Mouse (Mus musculus) bone marrow macrophage, adult 2 months (primary cell): Measurements from ENCODE around the gene Fgr.

Experiments
- CTCF ChIP-seq: IDR thresholded peaks from 2 replicates; pipeline ENCODE4 v1.5.1; 2012; ENCODE audit warnings: low read depth, mild to moderate bottlenecking, low read length, moderate library complexity
- POLR2A ChIP-seq: IDR thresholded peaks from 2 replicates; pipeline ENCODE4 v1.6.1; 2012; ENCODE audit warnings: mild to moderate bottlenecking, low read depth, low read length, borderline replicate concordance

DNA sequence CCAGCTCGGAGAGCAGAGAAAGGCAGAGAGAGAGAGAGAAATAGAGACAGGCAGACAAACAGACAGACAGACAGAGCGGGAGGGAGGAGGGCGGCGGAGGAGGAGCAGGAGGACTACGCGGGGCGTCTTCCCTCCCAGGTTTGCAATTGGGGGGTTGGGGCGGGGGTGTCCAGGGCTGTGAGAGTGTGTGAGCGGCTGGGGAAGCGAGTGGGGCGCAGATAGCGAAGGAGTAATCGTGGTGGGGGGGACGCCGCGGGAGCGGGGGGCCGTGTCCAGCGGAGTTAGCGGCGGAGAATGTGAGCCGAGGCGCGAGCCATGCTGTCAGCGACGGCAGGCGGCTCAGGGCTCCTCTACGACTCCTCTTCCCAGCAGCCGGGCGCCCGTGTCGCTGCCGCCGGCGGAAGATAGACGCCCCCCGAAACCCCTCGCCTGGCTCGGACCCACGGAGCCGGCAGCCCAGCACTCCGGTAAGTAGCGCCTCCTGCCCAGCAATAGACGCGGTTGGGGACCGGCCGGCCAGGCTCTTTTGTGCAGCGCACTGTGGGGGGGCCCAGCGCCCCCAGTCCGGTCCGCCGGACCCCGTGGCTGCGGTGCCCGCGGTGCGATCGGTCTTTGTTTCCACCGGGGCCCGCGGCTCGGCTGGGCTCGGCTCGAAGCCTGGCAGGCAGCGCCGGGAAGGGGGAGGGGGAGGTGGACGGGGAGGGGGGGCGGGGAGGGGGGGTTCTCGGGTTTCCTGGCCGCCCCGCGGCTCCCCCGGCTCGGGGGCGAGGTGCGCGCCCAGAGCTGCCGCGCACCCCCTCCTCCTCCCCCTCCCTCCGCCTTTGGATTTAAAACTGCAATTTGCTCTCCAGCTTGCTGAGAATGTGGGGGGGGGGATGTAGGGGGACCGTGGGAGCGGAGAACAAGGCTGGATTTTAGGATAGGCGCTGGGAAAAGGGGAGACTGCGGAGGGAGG lies 38.2 kb downstream of the Fgr start:
- TF ChIP-seq CTCF (no peak), POLR2A (no peak)
